Mouse (Mus musculus) ES-Bruce4 (cell line): ENCODE measurements around the gene Syt1.

Experiments
- CTCF ChIP-seq: IDR thresholded peaks from one replicate; pipeline ENCODE4 v1.8.1; 2011; ENCODE audit warnings: low read depth, low read length
- POLR2A ChIP-seq: IDR thresholded peaks from one replicate; pipeline ENCODE4 v1.8.1; 2011; ENCODE audit warnings: low read length; ENCODE audit not compliant: insufficient read depth

DNA sequence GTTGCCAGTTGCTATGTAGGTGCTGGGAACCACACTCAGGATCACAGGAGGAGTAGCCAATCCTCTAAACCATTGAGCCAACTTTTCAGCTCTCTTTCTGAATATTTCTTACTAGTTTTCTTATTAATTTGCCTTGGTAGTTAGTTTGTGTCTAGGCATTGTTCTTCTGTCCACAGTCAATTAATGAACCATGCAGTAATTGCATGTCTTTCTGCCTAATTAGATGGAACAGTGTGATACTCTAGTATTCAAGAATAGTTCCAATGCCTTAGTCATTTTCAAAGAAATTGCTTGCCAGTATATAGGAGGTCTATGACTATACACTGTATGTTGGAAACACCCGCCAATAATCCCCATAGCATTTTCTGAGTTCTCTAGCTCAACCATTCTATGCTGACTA, 118.3 kb downstream of the Syt1 start:
- no peak for TF ChIP-seq POLR2A
- TF ChIP-seq CTCF = no peak
